Mouse (Mus musculus): ENCODE results near the gene Col3a1.

Col3a1 gene

DNA sequence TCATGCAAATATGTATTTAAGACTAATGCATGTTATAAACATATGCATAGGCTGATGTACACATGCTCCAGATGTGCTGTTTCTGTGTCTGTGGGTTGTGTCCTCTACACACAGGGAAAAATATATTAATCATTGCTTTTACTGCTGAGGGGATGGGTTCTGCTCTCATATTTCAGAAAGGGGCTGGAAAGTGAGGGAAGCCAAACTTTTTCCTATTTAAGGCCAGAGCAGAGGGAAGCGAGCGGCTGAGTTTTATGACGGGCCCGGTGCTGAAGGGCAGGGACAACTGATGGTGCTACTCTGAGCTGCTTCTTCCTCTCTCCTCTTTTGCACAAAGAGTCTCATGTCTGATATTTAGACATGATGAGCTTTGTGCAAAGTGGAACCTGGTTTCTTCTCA, at the start of gene Col3a1:
Col3a1 (plus strand) TSS at position 151 of the 400 bp plus-strand sequence.
- no peak for DNase-seq (ENCODE audit: extremely low read depth, low read depth, low spot score)

- DNase-seq (ENCODE audit: extremely low read depth, low read depth, low spot score) = no peak
These were observed 41.9 kb upstream of the Col3a1 start for GRCm38 (mm10) chr1:45269421-45269820.

DNA sequence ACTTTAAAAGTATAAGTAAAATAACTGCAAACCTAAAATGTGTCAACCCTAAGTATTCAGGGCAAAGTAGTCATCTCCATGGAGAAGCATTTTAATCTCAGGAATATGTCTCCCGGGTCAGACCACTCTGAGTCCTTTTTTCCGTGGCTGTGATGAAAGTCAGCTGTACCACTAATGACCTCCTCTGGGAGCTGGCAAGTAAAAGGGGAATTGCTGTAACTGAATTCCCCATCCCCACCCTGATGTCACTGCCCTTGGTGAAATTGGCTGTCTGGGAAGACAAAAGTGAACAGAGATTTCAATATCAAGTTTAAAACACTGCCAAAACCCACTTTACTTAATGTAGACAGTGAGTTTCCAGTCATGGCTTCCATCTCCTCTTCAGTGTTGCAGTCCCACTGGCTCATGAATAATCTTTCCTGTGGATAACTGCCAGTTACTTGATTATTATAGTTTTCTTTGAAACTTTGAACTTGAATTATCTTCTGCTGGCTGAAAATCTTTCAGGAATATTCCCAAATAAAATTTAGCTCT, 35.3 kb upstream of the Col3a1 start:
- DNase-seq (ENCODE audit: extremely low read depth, low read depth, low spot score) = no peak

- DNase-seq (ENCODE audit: extremely low read depth, low read depth, low spot score) = no peak
These were observed 23.4 kb upstream of the Col3a1 start for GRCm38 (mm10) chr1:45287954-45288353.

- DNase-seq (ENCODE audit: extremely low read depth, low read depth, low spot score) = no peak
These were observed 21.3 kb upstream of the Col3a1 start for GRCm38 (mm10) chr1:45290037-45290436.

DNA sequence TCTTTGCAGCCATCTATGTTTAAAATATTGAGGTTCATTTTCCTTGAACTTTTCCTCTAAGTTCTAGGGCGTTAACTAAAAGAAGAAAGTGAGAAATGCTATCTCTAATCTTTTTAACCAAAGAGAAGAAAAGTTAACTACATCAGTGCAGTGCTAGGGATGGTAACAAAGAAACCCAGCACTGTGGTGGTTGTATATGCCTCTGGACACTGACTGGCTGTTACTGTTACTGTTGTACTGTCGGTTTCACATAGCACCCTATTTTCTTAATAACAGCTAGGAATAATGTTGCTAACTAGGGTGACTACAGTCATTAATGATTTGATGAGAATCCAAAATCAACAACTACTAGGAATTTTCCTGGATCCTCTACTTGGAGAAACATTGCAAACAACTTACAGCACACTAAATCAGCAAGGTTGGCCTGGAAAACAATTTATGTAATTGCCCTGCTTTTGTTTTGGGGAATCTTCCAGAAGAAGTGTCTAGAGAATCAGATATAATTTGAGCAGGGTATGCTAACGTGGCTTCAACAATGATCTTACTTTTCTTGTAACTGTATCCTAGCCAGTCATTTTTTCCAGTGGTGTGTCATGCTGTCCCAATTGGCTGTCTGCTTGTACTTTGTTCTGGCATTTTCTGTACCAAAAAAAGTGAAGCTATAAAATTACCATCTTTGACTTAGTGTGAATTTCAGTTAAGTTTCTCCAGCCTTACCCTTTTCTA, 11.8 kb upstream of the Col3a1 start:
- no peak for DNase-seq (ENCODE audit: extremely low read depth, low read depth, low spot score)

DNA sequence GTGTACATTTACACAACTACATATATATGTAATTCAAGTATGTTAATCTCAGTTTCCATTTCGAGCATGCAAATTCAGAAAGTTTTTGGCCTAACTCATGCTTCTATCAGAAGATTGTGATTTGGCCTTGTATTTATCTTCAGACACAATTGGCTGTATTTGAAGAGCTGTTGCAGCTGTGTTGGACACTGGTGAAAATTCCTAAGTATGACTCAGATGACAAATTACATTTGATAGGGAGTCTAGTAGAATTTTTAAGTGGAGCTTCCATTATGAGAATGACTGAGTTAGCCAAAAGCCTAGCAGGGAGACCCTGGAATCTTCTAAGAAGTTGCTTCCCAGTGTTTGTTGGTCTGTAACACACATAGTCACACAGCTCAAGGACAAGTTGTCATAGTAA, 7.1 kb upstream of the Col3a1 start:
- DNase-seq (ENCODE audit: extremely low read depth, low read depth, low spot score) = no peak

GRCm38 (mm10) chr1:45309015-45309414, 2.3 kb upstream of the Col3a1 start:
- no peak for DNase-seq (ENCODE audit: extremely low read depth, low read depth, low spot score)

- DNase-seq (ENCODE audit: extremely low read depth, low read depth, low spot score) = no peak
These were observed 624 bp downstream of the Col3a1 start for GRCm38 (mm10) chr1:45311962-45312361.

- no peak for DNase-seq (ENCODE audit: extremely low read depth, low read depth, low spot score)
These were observed 1.5 kb downstream of the Col3a1 start for GRCm38 (mm10) chr1:45312870-45313269.

DNA sequence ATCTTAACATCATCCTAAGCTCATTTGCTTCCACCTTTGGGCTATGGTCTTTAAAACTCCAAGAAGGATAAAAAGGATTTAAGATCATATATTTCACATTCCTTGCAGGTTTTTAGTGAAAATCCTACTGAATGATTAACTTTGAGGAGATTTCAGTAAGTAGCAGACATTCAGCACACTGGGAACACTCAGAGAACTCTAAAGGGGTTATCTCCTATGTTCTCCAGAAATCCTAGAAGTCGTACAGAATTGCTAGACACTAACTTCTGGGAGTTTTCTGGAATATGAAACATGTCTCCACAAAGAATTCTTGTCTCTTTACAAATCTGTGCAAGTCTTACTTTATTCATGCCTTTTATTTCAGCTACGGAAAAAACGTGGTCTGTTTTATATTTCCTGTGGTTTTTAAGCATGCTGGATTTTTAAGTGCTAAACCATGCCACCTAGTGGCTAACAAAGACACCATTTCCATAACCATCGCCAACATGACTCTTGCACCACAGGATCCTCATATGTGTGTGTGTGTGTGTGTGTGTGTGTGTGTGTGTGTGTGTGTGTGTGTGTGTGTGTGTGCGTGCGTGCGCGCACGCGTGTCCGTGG, 2.5 kb downstream of the Col3a1 start:
- no peak for DNase-seq (ENCODE audit: extremely low read depth, low read depth, low spot score)

DNA sequence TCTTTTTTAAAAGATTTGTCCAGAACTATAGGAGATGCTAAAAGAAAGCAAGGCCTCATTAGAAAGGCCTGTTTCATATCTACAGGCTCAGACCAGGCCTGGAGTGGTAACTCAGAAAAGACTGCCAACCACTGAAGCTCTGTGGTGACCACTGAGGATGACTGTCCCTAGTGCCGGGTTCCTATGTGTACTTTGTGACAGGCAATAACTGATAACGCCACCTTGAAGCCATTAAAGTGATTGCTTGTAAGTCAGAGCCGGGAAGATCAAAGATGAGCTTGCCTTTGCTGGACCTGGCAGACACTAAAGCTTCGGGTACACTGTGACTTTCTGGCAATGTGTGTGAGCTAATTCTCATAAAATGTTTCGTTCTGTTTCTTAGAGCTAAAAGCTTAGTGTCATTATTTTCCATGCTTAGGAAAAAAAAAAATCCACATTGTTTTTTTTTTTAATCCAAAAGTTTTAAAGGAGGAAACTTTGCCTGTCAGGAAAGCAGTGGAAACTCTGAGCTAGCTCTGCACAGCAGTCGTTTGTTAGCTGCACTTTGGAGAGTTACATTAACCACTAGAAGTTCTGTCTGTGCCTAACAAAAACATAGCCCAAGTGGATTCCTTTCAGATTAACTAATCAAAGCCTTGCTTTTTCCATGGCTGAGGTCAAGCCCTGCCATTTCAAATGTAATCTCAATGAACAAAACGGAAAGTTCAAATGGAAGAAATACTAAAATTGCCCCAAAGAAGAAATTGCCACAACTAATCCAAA, 4.6 kb downstream of the Col3a1 start:
- DNase-seq (ENCODE audit: extremely low read depth, low read depth, low spot score) = no peak

GRCm38 (mm10) chr1:45318241-45318640, 6.9 kb downstream of the Col3a1 start:
- DNase-seq (ENCODE audit: extremely low read depth, low read depth, low spot score) = no peak

GRCm38 (mm10) chr1:45320861-45321260, 9.5 kb downstream of the Col3a1 start:
- no peak for DNase-seq (ENCODE audit: extremely low read depth, low read depth, low spot score)

DNA sequence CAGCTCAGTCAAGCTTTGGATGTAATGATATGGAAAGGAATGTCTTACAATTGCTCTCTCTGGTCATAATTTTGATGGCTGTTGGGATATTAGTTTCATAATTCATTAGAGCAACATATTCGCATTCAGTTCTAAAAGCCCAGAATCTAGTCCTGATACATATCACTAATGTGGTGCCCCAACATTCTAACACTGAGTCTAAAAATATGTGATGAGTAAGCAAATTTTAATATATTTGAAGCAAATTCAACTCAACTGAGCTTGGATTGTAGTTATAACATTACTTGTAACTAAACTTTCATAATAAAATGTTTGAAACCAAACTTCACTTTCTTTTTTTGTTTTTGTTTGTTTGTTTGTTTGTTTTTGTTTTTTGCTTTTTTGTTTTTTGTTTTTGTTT, 17.8 kb downstream of the Col3a1 start:
- DNase-seq (ENCODE audit: extremely low read depth, low read depth, low spot score) = no peak

DNA sequence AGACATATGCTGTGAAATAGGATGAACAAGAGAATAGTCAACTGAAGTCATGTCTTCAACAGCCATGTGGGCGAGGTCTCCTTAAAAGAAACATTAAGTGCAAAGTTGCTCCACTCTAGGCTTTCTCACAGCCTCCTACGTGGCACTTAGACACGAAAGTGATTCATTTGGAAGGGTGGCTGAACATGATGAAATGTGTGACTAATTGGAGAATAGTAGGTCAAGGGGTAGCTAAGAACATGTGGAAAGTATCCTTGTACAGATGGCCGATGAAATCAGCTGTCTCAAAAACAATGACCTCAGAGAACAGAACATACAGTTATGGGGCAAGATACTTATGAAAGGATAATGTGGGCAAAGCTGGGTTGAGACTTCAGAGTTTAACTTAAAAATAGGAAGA, 44.6 kb downstream of the Col3a1 start:
- DNase-seq (ENCODE audit: extremely low read depth, low read depth, low spot score) = peak; percentile 43

DNA sequence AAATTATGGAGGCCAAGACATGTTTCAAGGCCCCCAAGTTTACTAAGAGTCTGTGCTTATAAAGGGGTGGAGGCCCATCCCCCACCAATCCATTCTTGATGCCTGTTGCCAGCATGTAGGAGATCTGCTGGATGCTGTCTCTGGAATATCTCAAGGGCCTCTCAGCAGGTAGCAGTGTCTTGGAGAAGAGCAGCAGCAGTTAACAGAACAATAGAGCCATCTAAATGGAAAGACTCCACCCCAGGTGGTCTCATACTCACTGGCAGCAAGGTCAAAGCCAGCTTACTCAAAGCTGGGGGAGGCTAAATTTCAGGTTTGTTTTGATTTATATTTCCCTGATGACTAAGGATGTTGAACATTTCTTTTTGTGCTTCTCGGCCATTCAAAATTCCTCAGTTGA, 46.7 kb downstream of the Col3a1 start:
- DNase-seq (ENCODE audit: extremely low read depth, low read depth, low spot score) = no peak

GRCm38 (mm10) chr1:45359147-45359546, 47.8 kb downstream of the Col3a1 start:
- DNase-seq (ENCODE audit: extremely low read depth, low read depth, low spot score) = no peak

DNA sequence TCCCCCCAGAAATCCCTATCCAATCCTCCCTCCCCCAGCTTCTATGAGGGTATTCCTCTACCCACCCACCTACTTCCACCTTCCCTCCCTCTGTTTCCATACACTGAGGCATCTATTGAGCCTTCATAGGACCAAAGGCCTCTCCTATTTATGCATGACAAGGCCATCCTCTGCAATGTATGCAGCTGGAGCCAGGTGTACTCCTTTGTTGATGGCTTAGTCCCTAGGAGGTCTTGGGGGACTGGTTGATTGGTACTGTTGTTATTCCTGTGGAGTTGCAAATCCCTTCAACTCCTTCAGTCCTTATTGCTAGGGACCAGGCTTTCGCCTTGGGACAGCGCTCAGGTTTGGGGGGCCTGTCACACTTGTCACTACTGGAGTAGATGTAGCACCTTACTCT, 48.3 kb downstream of the Col3a1 start:
- no peak for DNase-seq (ENCODE audit: extremely low read depth, low read depth, low spot score)

- DNase-seq (ENCODE audit: extremely low read depth, low read depth, low spot score) = no peak
These were observed 51.9 kb downstream of the Col3a1 start for GRCm38 (mm10) chr1:45363274-45363673.

DNA sequence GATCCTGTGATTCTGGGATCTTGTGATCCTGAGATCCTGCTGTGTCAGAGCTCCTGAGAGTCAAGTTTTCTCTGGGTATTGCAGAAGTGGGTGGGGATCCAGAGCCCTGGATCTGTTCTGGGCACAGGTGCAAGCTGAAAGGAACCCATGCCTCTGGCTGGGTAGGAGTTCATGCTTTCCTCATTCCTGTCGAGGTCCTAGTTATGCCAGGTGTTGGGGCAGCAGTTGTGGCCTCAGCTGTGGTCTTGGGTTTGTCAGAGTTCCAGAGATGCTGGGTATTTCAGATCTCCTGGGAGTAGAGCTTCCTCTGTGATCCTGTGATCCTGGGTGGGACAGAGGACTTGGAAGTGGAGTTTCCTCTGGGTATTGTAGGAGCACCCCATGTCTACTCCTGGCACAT, 54.1 kb downstream of the Col3a1 start:
- no peak for DNase-seq (ENCODE audit: extremely low read depth, low read depth, low spot score)
